Mouse (Mus musculus) gastrocnemius, postnatal 10 days (tissue): ENCODE measurements around the gene H2al1f. TPM values are rescaled to one million over a fixed set of nuclear protein-coding genes. Genes with fewer than 3 reads are reported as not detected.
"Not testable (repeated sequence)": the region's sequence is repeated elsewhere in the genome, so short reads cannot be mapped to it uniquely, and the experiment has no call there.

Source experiments
- DNase-seq: peaks from one replicate; pipeline ENCODE4 v3.0.0; 2021; ENCODE audit warnings: mixed read lengths
- long read RNA-seq, 2 experiments: library from polyadenylated mRNA; stranded (forward); transcript quantifications; one replicate each; pipeline ENCODE4 v2.0.0; 2021
- total RNA-seq, 2 experiments: library from RNA; stranded (reverse); gene quantifications; 2 replicates each; pipeline ENCODE4 v1.2.3; 2021

H2al1f gene
- not detected for total RNA-seq
- long read RNA-seq, experiment 1: 0 reads
- long read RNA-seq, experiment 2: 0 reads

DNA sequence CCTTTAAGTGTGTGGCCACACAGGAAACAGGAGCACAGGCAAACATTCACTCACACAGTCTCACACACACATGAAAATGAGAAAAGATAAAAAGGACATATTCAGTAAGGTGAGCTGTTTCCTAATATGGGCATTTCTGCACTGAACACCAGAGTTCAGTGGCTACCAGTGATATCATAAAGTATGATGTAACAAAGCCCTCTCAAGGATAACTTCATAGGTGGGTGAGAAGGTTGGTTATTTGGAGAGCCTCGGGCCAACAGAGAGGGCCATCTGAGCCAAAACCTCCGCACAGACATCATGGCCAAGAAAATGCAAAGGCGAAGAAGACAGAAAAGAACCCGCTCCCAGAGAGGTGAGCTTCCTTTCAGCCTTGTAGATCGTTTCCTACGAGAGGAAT lies at the start of gene H2al1f:
H2al1f (plus strand) TSS at position 301 of the 400 bp plus-strand sequence.
- DNase-seq: not testable (repeated sequence)

DNA sequence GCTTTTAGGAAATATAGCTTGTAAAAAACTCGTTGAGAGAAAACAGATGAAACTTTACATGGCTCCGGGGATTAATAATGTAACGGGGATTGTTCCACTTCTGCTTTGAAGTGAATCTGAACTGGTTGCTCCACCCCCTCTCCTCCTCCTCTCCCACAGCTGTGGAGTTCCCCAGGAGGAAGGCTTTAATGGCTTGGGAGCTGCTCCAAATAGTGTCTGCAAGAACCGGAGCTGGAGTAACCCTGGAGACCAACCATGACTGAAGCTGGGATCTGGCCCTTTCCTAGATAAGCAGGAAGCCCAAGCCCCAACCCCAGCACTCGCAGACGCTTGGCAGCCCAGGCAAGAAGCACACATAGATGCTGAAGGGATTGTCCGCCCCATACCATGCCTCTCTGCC lies 47.2 kb upstream of the H2al1f start:
- DNase-seq: peak; percentile 11

DNA sequence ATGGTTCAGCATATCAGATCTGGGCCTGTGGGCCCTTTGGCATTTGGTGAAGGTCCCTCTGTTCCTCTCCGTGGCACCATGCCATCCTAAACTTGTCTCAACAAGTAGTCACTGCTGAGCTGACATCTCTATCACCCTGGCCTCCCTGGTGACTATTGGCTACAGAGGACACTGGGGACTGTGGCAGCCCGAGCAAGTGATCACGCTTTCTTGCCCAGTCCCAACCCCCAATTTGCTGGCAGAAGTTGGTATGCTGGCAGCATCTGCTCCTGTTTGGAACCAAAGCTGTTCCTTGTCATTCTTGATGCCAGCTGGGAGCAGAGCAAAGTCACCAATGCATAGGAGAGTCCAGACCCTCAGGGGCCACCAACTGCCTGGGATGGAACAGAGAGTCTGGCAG lies 45.9 kb upstream of the H2al1f start:
- DNase-seq: no peak

DNA sequence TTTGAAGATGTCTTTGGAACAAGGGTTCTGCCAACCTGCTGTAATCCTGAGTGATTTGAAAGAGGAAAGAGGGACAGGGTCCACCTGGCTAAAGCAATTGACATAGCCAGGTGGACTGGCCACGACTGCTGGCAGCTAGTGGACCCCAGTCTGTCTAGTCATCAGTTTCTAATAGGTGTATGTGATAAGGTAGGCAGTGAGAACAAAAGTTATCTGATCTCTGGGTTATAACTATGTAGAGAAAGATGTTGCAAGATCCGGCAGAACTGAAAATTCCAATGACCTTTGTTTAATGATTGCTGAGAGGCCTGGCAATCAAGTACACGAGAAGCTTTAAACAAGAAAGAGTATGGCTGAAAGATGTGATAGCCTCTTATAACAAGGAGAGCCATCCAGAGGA lies 41.8 kb upstream of the H2al1f start:
- no peak for DNase-seq

DNA sequence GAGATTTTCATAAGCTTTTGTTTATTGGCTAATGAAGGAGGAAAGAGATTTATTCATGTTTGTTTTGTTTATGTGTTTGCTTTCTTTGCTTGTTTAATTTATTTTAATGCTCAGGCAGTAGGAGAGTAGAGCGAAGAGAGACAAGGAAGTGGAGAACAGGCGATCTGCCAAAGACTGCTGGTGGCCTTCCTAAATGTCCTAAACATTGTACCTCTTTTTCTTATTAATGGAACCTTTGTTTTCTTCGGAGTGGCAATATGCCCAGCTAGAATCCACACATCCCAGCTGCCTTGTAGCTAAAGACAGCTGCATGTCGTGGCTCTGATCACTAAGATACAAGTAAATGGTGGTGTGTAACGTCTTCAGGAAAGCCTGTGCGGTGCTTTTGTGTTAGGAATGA lies 37.9 kb upstream of the H2al1f start:
- DNase-seq: no peak

DNA sequence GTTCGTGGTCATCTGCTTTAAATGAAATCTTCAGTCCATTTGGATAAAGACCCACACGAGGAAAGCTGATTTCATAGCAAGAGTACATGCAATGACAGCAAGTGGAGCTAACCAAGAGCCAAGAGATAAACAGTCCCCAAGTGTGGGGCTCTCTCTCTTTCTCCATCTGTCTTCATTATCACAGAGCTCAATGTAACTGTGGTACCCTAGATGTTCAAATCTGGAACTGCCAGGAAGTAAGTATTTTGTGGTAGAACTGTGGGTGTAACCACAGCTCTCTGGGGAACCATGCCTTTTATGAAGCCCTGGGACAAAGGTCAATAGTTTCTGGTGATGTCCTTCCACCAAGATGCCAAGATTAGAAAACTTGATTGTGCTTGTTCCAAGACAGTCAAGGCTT lies 34.2 kb upstream of the H2al1f start:
- DNase-seq: no peak

DNA sequence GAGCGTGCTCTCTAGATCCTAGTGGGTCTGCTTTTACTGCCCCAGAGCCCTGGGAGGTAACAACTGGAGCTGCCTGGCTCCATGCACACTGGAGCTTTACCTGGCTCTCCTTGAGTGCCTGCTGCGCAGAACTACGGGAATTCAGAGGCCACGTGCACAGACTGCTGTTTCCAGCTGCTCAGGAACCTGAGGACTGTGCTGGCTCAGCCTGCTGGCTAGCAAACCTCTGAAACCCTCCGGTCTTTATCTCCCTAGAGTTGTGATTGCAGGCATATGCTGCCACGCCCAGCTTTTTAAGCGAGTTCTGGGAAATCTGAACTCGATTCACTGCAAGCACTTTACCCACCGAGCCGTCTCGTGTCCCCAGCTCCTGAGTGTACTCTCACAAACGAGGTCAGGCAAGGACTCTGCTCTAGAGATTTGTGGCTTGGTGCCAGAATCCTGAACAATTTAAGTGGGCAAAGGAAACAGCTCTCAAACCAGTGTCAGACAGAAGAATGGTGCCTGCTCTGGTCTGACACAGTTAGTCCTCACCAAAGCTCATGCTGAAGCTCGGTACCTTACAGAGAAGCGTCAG lies 26.6 kb upstream of the H2al1f start:
- DNase-seq: no peak

DNA sequence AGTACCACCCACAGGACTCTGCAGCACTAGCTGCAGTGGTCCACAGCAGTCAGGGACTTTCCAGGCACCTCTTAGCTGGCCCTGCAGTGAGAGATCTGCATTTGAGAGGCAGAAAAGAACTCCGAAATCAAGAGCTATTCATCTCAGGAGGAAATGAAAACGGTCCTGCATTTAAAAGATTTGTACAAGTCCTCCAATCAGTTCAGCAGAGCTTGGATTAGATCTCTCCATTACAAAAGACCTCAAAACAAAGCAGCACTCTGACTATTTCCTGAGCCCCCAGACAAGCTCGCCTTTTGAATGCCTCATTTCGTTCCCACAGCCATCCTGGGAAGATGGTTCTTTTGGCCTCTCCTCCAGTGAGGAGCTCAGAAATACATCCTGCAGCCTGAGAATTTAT lies 25.7 kb upstream of the H2al1f start:
- DNase-seq: no peak

DNA sequence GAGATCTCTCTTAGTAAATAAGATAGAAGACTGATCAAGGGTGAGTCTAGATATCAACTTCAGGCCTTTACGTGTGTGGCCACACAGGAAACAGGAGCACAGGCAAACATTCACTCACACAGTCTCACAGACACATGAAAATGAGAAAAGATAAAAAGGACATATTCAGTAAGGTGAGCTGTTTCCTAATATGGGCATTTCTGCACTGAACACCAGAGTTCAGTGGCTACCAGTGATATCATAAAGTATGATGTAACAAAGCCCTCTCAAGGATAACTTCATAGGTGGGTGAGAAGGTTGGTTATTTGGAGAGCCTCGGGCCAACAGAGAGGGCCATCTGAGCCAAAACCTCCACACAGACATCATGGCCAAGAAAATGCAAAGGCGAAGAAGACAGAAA lies 16.0 kb upstream of the H2al1f start, which contains the start of gene H2al1a:
H2al1a (plus strand) TSS at position 301 of the 400 bp plus-strand sequence.
- not testable (repeated sequence) for DNase-seq

DNA sequence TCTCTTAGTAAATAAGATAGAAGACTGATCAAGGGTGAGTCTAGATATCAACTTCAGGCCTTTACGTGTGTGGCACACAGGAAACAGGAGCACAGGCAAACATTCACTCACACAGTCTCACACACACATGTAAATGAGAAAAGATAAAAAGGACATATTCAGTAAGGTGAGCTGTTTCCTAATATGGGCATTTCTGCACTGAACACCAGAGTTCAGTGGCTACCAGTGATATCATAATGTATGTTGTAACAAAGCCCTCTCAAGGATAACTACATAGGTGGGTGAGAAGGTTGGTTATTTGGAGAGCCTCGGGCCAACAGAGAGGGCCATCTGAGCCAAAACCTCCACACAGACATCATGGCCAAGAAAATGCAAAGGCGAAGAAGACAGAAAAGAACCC lies 12.8 kb upstream of the H2al1f start, which contains the start of gene H2al1b:
H2al1b (plus strand) TSS at position 301 of the 400 bp plus-strand sequence.
- DNase-seq: not testable (repeated sequence)

DNA sequence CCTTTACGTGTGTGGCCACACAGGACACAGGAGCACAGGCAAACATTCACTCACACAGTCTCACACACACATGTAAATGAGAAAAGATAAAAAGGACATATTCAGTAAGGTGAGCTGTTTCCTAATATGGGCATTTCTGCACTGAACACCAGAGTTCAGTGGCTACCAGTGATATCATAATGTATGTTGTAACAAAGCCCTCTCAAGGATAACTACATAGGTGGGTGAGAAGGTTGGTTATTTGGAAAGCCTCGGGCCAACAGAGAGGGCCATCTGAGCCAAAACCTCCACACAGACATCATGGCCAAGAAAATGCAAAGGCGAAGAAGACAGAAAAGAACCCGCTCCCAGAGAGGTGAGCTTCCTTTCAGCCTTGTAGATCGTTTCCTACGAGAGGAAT lies 9.6 kb upstream of the H2al1f start, which contains the start of gene H2al1c:
H2al1c (plus strand) TSS at position 301 of the 400 bp plus-strand sequence.
- DNase-seq: not testable (repeated sequence)

DNA sequence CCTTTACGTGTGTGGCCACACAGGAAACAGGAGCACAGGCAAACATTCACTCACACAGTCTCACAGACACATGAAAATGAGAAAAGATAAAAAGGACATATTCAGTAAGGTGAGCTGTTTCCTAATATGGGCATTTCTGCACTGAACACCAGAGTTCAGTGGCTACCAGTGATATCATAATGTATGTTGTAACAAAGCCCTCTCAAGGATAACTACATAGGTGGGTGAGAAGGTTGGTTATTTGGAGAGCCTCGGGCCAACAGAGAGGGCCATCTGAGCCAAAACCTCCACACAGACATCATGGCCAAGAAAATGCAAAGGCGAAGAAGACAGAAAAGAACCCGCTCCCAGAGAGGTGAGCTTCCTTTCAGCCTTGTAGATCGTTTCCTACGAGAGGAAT lies 6.4 kb upstream of the H2al1f start, which contains the start of gene H2al1d:
H2al1d (plus strand) TSS at position 301 of the 400 bp plus-strand sequence.
- not testable (repeated sequence) for DNase-seq

DNA sequence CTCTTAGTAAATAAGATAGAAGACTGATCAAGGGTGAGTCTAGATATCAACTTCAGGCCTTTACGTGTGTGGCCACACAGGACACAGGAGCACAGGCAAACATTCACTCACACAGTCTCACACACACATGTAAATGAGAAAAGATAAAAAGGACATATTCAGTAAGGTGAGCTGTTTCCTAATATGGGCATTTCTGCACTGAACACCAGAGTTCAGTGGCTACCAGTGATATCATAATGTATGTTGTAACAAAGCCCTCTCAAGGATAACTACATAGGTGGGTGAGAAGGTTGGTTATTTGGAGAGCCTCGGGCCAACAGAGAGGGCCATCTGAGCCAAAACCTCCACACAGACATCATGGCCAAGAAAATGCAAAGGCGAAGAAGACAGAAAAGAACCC lies 3.3 kb upstream of the H2al1f start, which contains the start of gene H2al1e:
H2al1e (plus strand) TSS at position 301 of the 400 bp plus-strand sequence.
- DNase-seq: not testable (repeated sequence)

DNA sequence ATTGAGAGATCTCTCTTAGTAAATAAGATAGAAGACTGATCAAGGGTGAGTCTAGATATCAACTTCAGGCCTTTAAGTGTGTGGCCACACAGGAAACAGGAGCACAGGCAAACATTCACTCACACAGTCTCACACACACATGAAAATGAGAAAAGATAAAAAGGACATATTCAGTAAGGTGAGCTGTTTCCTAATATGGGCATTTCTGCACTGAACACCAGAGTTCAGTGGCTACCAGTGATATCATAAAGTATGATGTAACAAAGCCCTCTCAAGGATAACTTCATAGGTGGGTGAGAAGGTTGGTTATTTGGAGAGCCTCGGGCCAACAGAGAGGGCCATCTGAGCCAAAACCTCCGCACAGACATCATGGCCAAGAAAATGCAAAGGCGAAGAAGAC lies 3.0 kb downstream of the H2al1f start, which contains the start of gene H2al1g:
H2al1g (plus strand) TSS at position 301 of the 400 bp plus-strand sequence.
- DNase-seq: not testable (repeated sequence)

DNA sequence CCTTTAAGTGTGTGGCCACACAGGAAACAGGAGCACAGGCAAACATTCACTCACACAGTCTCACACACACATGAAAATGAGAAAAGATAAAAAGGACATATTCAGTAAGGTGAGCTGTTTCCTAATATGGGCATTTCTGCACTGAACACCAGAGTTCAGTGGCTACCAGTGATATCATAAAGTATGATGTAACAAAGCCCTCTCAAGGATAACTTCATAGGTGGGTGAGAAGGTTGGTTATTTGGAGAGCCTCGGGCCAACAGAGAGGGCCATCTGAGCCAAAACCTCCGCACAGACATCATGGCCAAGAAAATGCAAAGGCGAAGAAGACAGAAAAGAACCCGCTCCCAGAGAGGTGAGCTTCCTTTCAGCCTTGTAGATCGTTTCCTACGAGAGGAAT lies 6.2 kb downstream of the H2al1f start, which contains the start of gene H2al1h:
H2al1h (plus strand) TSS at position 301 of the 400 bp plus-strand sequence.
- DNase-seq: not testable (repeated sequence)

DNA sequence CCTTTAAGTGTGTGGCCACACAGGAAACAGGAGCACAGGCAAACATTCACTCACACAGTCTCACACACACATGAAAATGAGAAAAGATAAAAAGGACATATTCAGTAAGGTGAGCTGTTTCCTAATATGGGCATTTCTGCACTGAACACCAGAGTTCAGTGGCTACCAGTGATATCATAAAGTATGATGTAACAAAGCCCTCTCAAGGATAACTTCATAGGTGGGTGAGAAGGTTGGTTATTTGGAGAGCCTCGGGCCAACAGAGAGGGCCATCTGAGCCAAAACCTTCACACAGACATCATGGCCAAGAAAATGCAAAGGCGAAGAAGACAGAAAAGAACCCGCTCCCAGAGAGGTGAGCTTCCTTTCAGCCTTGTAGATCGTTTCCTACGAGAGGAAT lies 9.4 kb downstream of the H2al1f start, which contains the start of gene H2al1i:
H2al1i (plus strand) TSS at position 301 of the 400 bp plus-strand sequence.
- not testable (repeated sequence) for DNase-seq

DNA sequence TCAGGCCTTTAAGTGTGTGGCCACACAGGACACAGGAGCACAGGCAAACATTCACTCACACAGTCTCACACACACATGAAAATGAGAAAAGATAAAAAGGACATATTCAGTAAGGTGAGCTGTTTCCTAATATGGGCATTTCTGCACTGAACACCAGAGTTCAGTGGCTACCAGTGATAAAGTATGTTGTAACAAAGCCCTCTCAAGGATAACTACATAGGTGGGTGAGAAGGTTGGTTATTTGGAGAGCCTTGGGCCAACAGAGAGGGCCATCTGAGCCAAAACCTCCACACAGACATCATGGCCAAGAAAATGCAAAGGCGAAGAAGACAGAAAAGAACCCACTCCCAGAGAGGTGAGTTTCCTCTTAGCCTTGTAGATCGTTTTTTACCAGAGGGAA lies 12.6 kb downstream of the H2al1f start, which contains the start of gene H2al1j:
H2al1j (plus strand) TSS at position 301 of the 400 bp plus-strand sequence.
- not testable (repeated sequence) for DNase-seq

DNA sequence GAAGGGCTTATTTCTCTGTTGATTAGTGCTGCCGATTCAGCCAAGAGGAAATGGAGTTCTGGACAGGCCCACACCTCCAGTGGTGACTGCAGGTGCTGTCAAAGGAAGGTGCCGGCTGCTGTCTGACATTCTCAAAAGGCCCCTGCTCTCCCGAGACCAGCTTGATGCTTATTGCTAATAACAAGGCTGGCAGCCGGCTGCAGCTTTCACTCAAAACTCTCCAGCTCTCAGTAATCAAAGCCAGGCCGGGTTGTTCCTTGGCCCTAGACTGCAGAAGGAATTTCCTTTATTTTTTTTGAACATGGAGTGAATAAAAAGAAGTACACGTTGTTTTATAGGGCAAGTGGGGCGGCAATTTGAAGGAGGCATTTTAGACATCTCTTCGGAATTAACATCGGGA lies 30.8 kb downstream of the H2al1f start:
- no peak for DNase-seq

DNA sequence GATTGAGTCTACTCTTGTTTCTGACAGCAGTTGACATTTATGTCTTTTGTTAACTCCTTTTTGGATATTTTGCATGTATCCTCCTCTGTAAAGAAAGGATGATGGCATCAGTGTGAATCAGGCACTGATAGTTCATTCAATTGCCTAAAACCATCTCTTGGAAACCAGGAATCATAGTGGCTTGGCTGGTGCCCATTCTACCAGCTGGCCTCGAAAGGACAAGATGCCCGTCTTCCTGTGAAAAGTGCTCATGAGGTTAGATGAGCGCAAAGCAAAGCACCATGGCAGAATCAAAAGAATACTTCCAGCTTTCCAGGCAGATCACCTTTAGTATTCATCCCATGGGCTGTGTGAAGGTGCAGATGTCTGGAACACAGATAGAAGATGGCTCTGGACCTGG lies 31.8 kb downstream of the H2al1f start:
- no peak for DNase-seq

DNA sequence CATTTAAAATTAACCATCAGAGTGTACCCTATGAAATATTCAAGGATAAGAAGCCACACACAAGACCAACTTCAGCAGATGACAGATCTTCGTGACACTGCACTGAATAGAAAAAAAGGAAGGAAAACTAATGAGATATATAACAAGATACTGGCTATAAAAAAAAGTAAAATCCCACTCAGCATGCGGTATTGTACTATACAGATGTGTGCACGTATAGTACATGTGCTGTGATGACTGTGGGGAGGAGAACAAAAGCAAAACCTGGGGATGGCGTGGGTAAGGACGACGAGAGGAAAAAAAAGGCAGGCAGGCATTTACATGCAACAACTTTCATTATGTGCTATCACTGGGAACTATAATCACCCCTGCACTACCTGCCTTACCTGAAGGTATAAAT lies 45.9 kb downstream of the H2al1f start:
- no peak for DNase-seq

DNA sequence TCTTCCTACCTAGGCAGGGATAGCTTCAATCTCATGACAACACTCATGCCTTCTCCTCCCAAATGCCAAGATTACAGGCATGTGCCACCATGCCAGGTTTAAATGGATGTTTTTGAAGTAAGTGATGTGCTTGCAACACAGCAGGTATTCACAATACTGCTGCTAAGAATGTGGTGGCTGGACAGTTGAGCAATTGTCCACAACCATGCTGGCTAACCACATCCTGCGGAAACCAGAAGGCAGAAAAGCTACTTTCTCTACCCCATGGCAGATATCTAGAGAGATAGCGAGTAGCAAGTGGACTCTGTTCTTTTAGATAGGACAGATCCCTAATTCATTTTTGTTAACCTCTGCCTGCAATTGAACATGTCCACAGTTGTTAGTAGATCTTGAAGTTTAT lies 46.3 kb downstream of the H2al1f start:
- DNase-seq: no peak

DNA sequence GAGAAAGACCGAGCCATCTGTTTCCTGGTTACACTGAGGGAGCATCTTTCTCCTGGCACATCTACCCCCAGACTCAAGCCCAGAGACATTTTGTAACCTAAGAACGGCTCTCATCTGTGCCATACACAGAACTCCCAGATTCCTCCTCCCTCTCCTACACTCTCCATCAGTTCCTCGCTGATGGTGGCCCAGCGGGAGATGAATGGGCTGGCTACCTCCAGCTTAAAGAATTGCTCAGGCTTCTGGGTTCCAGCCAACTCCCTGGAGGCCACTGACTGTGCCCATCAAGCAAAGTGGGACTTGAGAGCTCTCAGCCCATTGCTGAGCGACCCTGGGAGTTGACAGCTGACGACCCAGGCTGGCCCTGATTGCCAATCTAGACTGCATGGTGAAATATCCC lies 48.9 kb downstream of the H2al1f start:
- DNase-seq: no peak
